Mouse (Mus musculus): Measurements from ENCODE around the gene Runx1.

Gene Runx1

DNA sequence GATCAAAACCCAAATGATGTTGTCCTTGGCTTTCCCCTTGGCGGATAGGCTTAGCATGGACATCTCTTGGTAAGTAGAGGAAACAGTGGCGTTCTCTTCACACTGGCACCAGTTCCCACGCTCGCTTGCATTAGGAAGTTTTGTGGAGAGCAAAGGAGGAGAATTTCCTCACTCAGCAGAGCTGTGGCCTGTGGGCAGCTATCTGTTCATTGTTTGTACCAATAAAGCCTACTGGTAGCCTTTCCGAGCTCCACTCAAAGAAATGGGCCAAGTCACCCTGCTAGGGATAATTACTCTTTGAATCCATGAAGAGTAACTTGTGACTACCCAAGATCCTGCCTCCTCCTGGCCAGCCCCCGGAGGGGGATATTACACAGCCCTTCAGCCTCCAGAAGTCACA lies 734 bp upstream of the Runx1 start:
- no peak for DNase-seq (ENCODE audit: low read depth, low spot score)

DNA sequence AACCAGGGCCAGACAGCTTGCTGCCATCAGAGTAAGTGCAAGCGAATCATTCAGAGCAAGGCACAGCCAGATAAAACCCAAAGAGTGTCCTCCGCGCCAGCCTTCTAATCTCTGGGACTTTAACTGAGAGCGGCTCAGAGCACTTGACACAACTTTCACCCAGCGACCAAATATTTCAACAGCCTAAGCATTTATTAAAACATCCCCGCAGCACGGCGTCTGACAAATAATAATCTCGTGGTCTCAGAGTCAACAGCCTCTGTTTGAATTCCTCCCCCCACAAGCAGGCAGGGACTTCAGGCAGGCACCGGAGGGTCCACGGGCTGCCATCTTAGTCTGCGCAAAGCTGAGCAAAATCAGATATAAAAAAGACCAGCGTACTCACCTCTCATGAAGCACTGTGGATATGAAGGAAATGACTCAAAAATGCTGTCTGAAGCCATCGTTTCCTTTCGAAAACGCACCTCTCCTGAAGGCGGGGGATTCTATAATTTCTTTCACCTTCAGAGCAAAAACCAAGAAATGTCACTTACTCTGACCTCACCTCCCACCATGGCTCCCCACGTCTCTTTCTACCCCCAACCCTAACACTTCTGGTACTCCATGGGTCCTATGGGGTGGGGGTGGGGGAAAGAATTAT lies 625 bp downstream of the Runx1 start:
- DNase-seq (ENCODE audit: low read depth, low spot score) = no peak

DNA sequence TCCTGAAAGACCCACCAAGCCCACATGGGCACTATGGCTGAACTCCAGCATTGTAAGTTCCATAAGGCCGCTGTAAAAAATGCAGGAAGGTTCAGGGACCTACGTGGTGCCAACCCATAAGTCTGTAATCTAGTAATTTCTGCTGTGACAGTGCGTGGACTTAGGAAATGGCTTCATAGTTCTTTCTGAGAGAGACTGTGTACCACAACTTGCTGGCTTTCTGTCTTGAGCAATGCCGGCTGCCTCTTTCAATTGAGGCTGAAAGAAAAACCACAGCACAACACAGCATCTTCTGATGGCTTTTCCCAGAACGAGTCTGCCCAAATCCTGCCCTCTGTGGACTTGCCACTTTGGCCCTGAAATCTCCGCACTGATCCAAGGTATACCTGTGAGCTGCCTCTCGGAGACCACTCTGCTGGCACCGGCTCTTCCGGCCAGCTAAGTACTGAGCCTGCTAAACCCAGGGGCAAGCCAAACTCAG lies 1.2 kb downstream of the Runx1 start:
- no peak for DNase-seq (ENCODE audit: low read depth, low spot score)

DNA sequence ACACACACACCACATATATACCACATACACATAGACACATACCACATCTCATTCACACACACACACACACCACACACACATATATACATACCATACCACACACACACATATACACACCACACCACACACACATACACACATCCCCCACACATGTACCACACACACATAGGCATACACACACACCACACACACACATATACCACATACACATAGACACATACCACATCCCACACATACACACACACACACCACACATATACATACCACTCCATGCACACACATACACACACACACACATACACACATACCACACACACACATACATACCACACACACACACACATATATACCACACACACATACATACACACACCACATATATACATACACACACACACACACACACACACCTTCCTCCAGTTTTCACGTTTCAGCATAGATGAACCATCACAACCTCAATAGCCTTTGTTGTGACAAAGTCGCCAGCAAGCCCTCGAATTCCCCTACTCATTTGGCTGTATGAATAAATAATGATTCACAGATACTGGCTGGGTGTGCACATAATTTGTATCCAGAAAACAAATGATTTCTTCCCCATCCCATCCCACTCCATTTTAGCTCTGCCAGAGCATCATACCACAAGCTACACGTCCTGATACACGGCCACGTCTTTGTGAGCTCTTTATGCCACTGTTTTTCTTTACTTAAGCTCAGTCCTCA lies 1.8 kb downstream of the Runx1 start:
- DNase-seq (ENCODE audit: low read depth, low spot score) = no peak

DNA sequence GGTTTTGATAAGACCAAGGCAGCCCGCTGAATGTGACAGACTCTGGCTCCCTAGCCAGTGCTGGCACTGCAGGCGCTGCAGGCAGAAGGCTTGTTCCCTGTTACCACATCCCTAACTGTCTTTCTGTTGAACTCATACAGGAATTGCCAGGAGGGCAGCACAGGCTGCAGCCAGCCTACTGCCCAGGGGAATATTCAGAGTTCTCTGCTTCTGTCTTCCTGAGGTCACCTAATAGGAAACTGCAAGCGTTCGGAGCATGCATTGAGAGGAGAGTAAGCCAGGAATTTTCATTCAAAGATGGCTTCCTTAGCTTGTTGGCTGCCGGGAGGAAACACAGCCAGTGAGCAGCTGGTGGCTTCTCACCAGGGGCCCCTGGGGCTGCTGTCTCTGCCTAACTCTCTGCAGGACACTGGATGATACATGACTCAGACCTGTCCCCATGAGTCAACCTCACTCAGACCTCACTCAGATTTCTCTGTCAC lies 2.5 kb downstream of the Runx1 start:
- DNase-seq (ENCODE audit: low read depth, low spot score) = no peak

DNA sequence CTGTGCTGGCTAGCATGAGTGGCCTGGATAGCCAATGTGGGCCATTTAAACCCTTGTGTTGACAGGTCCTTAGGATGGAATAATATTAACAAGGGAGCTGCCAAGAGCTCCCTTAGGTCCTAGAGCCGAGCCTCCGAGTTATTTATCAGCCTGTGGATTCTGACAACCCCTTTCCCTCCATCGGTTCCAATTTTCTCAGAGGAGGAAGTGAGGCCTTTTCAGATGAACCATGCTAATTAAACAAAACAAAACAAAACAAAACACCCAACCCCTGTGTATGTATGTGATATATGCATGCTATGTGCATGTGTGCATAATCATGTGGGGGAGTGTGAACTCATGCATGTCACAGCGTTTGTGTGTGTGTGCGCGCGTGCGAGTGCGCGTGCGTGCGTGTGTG lies 3.3 kb downstream of the Runx1 start:
- no peak for DNase-seq (ENCODE audit: low read depth, low spot score)

DNA sequence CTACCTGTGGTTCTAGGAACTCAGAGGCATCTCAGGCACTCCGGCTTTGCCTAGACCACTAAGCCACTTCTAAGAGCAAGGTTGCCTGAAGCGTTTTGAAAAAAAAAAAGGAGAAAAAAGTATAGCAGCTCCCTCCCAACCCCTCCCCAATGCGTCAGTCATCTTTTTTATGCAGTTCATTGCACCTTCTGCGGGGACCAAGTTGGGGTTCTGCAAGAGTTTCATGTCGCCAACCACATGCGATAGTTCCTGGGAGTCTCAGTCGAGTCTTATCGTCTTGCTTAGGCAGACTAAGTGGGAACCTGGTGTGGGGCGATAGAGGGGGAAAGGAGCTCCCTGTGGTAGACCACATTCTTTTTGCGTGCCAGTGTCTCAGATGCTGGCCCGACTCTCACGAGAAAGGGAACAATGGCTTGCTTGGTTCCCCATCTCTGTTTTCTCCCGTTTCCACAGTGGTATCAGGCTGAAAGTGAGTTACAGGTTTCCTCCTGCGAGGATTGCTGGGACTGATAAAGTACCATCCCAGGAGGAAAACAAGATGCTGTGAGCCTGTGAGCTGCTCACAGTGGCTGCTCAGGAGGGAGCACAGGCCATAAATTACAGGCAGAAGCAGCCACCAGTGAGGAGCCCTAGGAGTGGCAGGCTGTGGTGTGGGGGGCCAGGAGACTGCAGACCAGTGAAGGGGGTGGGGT lies 3.9 kb downstream of the Runx1 start:
- no peak for DNase-seq (ENCODE audit: low read depth, low spot score)

DNA sequence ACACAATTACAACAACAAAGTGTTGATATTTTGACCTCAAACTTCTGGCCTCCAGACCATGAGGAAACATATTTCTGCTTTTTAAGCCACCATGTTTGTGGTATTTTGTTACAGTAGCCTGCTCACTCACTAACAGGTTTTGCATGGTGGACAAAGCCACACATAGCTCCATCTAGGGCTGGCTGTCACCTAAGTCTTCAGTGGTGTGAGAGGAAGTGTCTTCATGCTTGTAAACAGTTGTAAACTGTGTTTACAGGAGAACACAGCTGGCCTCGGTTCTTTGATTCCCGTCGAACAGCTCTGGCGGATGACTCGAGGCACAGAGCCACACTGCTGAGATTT lies 4.4 kb downstream of the Runx1 start:
- no peak for DNase-seq (ENCODE audit: low read depth, low spot score)

DNA sequence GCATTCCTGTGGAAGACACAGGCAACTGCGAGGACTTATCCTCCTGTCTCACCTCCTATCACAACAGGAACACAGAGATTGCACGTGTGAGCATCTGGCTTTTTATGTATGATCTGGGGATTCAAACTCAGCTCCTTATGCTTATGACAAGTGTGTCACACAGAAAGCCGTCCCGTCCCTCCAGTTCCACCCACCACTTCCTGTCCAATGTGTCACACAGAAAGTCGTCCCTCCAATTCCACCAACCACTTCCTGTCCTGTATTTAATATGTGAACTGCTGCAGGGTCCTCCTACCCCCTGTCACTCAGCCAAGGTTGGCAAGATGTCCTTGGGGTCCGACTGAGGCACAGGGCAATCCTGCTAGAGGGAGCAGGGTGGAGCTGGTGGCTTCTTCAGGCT lies 5.5 kb downstream of the Runx1 start:
- no peak for DNase-seq (ENCODE audit: low read depth, low spot score)

DNA sequence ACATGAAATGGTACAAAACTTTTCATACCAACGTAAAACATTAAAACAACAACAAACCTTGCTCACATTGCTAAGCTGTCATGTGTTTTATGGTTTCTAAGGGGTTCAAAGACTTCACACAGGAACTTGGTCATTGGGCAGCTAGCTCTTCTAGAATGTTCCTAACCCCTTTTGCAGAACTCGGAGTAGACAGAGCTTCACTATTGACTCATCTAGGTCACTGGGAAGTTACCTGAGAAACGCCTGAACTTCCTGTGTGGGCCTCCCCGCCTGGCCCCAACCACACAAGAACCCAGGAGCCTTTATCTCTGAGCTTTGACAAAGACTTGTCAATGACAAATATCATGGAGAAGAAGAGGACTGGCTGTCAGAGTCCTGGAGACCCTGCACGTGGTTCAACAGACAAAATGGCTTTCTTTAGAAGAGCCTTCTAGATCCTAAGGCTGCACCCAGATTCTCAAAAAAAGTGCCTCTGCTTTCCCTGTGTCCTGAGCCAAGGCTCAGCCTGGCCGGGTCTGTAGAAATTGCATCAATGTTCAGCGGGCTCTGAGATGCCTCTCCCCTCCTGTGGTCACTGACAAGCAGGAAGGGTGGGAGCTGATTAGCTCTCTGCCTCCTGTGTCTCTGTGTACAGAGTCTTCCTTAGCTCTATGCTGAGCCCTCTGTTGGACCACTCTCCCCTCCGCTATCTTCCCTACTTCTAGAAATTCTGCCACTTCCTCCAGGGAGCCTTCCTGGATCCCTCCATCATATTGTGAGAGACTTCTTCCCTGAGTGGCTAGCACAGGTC lies 7.3 kb downstream of the Runx1 start:
- DNase-seq (ENCODE audit: low read depth, low spot score) = no peak

DNA sequence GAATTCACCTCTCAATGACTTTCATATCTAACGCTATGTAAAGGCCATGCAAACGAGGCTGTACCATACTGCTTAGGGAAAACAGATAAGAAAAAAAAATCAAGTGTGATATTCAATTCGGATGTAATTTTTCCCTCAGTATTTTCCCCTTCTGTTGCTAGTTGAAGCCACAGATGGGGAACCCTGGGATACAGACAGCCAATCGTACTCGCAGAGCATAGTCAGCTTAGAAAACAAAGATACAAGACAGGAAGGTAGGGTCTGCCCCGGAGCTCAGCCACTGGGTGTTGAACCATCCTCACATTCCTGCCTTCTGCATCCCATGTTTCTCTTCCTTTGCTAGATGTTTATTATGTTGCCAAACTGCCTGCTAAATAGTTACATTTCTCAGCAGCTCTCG lies 9.9 kb downstream of the Runx1 start:
- DNase-seq (ENCODE audit: low read depth, low spot score) = no peak

DNA sequence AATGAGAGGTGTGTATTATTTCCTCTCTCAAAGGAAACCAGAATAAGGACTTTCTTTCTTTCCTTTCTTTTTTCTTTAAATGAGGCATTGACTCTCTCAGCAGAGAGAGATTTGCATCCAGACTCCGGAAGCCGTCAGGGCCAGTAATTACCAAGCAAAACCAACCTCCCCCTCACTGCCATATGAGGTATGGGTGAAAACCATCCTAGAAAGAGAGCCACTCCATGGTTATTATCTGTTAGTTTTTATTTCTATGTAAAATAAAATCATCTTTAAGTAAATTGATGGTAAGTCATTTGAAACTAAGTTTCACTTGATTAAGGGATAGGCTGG lies 10.8 kb downstream of the Runx1 start:
- DNase-seq (ENCODE audit: low read depth, low spot score) = no peak

DNA sequence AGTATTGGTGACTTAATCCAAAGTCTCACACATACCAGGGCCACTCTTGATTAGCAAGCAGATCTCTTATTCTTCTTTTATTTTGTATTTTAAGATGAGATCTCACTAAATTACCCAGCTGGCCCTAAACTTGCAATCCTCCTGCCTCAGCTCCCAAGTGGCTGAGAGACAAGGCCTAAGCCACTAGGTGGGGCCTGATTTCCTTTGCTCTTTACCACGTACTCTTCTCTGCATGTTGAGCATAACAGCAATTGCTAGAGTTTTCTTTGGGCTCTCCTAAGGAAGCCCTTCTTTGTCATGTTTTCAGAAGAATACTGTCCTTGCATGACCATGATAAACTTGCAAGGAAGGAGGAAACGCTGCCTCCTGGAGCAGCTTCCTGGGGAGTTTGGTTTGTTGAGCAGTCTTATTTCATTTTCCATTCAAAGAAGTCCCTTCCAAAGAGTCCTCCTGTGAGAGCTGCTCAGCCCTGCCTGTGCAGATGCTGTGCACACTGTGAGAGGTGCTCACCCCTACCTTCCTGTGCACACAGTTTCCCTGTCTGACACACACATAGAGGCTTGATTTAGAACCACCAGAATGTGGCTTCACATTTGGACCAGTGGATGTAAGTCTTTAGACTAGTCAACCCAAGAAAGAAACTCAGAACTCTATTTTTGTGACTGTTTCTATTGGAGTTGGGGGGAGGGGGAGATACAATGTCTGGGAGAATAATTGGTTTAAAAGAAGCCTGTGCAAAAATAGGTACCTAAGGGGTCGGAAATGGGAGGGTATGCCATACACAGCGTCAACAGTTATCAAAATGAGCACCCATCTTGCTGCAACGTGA lies 11.4 kb downstream of the Runx1 start:
- DNase-seq (ENCODE audit: low read depth, low spot score) = no peak

DNA sequence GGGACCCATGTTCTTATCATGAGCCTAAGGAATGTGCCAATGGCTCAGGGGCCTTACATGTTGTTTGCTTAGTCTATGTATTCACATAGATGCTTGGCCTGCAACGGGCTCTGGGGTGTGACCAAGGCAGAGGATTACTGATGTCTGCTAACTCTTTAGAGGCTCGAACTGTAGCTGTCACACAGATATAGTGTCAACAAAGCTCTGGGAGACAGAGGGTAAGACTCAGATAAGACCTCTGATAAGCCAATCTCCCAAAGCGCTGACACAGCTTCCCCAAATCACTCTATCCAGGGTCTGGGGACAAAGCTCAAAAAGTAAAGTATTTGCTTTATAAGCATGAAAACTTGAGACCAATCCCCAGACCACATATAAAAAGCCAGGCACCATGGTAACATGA lies 13.5 kb downstream of the Runx1 start:
- no peak for DNase-seq (ENCODE audit: low read depth, low spot score)

DNA sequence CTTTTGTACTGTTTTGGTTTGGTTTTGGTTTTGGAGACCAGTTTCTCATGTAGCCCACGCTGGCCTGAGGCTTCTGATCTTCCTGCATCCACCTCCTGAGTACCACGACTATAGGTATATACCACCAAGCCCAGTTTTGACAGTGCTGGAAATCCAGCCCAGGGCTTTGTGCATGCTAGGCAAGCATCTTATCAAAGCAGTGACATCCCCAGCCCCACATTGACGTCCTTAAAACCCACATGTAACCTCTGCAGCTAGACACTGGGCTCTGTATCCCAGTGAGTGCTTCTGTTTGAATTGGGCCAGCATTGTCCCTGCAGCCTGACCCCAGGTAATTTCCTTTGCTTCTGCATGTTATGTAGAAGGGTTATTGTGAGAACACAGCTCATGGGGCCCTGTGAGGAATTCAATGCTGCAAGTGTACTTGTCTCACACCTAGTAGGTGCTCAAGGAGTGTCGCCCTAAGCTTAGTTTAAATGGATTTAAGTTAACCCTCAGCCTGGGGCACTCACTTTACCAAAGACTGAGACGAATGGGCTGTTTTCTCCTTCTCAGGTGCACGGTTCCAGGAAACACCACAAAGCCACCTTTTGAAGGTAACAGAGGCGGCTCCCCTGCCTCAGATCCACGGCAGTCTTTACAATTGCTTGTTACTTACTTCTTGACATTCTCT lies 15.2 kb downstream of the Runx1 start:
- no peak for DNase-seq (ENCODE audit: low read depth, low spot score)

DNA sequence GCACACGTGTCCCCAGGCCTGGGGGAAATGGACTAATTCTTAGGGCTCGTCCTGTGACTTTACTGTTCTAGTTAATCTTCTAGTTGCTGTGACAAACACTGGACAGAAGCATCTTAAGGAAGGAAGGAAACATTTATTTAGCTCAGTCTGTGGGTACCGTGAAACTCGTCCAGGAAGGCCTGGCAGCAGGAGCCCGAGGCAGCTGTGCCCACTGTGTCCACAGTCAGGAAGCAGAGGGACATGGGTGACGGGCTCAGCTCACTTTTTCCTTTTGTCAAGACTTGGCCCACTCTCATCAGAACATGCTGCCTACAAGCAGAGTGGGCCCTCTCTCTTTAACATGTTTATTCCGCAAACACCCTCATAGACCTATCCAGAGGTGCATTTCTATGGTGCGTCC lies 18.2 kb downstream of the Runx1 start:
- DNase-seq (ENCODE audit: low read depth, low spot score) = no peak

DNA sequence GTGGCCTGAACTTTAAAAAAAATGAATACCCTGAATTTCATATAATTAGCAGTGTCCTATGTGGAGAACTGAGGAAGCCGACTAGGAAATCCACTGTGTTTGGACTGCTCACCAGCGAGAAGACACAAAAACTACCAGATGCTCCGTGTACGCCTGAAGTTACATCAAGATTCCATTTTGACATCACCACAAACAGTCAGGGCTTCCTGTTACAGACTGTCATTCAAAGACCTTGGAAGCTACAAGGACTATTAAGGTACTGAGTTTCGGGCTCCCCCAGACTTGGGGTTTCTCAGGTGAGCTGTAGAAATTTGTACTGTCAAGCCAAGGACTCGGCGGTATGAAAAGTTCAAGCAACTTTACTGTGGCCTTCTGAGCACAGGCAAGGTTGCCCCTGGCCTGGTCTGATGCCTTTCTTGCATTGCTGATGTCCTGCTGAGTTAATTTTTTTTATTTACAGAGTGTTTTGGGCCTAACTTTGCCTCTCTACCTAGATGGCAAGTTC lies 22.8 kb downstream of the Runx1 start:
- DNase-seq (ENCODE audit: low read depth, low spot score) = no peak

DNA sequence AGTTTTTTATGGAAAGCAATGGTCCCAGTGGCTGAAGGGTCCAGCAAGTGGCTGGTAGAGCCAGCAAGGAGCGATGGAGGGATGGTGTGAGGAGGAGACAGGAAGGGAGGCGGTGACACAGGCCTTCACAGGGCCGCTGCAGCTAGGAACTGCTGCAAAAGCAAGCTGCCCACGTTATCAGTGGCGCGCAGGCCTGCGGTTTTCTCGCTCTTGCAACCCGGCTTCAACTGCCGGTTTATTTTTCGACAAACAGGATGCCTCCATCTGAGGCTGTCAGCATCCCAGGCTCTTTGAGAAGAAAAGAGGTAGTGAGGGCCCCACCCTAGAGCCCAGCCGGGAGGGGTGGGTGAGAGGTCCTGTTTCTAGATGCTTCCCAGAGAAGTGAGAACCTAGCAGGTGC lies 24.4 kb downstream of the Runx1 start:
- peak; percentile 54 for DNase-seq (ENCODE audit: low read depth, low spot score)

DNA sequence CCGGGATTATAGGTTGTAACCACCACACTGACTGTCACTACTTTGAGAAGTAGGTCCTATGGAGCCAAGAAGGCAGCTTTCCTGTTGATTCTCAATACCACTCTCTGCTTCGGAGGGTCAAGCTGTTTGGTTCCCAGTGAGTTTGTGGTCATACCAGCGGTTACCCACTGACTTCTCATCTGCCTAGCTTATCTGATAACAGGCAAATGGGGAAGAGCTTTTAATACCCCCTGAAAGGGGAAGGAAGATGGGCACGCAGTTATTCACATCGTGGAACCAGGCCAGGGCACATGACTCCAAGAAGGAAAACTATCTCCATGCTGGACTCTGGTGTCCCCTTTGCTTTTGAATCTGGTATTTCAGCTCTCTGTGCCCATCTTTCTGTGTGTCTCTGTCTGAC lies 25.1 kb downstream of the Runx1 start:
- DNase-seq (ENCODE audit: low read depth, low spot score) = peak; percentile 43

DNA sequence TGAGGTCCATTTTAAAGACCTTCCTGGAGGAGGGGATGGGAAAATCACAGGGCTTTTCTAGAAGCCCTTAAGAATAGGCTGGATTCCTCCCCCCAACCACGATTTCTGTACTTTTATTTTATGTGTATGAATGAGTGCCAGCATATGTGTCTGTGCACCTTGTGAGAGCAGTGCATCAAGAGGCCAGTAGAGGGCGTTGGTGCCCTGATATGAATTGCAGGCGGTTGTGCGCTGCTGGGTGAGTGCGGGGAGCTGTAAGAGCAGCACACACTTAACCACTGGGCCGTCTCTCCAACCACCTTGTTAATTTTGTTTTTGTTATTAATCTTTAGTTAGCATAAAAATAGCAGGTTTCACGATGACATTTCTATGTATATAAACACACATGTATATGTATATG lies 26.0 kb downstream of the Runx1 start:
- no peak for DNase-seq (ENCODE audit: low read depth, low spot score)

DNA sequence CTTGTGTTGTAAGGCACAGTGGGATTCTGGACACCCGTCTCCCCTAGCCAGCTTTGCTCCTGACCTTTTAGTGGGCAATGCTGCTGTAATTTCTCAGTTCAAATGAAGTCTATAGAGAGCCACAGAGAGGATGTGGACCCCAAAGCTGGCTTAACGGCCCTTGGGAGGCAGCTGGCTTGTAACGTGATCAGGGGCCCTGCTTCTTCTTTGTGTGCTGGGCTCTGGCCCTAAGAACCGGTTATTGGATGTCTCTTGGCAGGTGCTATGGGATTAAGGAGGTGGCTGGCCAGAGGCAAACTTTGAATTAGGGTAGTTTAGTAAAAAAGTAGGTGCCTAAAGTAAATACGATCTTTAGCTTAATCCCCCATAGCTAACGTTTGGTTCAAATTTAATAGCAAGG lies 31.8 kb downstream of the Runx1 start:
- no peak for DNase-seq (ENCODE audit: low read depth, low spot score)

Measured in skeletal muscle tissue, adult 2 months (tissue).